Mouse (Mus musculus) lung, adult 2 months (tissue): ENCODE data around the gene Fpgs. TPM values are rescaled to one million over a fixed set of nuclear protein-coding genes. Genes with fewer than 3 reads are reported as not detected.

Experiments used
- DNase-seq: peaks from one replicate; pipeline ENCODE4 v3.0.0; 2022
- H3K4me1 ChIP-seq: fragments of 200-500 bp; 2 replicates; pipeline ENCODE4 v1.6.1; 2011; ENCODE audit warnings: low read length; ENCODE audit not compliant: control insufficient read depth, insufficient read depth
- H3K4me3 ChIP-seq: fragments of 200-500 bp; replicated peaks from 2 replicates; pipeline ENCODE3; 2011; ENCODE audit warnings: low read depth, mild to moderate bottlenecking, control low read depth, low read length; ENCODE audit errors: extremely low read depth
- CTCF ChIP-seq: fragments of 200-500 bp; IDR thresholded peaks from 2 replicates; pipeline ENCODE4 v1.5.1; 2011; ENCODE audit warnings: mild to moderate bottlenecking, low read length, control low read depth; ENCODE audit not compliant: insufficient read depth
- POLR2A ChIP-seq: fragments of 200-500 bp; IDR thresholded peaks from 2 replicates; pipeline ENCODE4 v1.6.1; 2011; ENCODE audit warnings: low read depth, mild to moderate bottlenecking, control low read depth, low read length, borderline replicate concordance; ENCODE audit errors: extremely low read depth
- WGBS: fragments of 180-500 bp; shearing (Covaris S2); methylation state at CpG from one replicate; pipeline ENCODE4 v1.1.7; 2018; 5-methylcytosine and 5-hydroxymethylcytosine counted together
- polyA plus RNA-seq: library from polyadenylated mRNA; depleted of rRNA; stranded (reverse); fragments of >200 nt; gene quantifications from 2 replicates; pipeline ENCODE4 v1.2.3, GENCODE M21; 2012; rRNA removed

Gene Fpgs
- polyA plus RNA-seq = 42.1 and 42.3 TPM in 2 replicates

DNA sequence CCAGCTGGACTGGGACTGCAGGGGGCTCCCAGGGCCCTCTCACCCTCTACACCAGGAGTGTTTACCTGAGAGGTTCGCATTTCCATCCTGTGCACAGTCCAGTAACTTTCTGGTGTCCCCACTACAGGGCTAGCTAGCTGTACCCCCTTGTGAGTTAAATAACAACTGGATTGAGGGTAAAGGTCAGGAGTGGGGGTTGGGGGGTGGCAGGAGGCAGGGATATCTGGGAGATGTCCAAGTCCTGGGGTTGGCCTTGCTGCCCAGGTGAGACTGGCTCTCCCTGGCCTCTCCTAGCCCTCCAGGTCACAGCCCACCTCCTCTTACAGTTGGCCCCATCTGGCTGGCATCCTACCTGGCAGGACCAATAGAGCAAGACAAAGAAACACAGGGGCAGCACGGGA lies at the start of gene Fpgs:
Fpgs (minus strand) TSS at position 125 of the 401 bp plus-strand sequence.
- no peak for TF ChIP-seq CTCF
- TF ChIP-seq POLR2A = no peak
- Histone ChIP-seq H3K4me3 (no peak within 1 kb of the TSS), H3K4me1 (no peaks in the 10 kb centered on the region)
- WGBS = 64% methylated on average over 2 of the region's 2 CpGs
- no peak for DNase-seq

DNA sequence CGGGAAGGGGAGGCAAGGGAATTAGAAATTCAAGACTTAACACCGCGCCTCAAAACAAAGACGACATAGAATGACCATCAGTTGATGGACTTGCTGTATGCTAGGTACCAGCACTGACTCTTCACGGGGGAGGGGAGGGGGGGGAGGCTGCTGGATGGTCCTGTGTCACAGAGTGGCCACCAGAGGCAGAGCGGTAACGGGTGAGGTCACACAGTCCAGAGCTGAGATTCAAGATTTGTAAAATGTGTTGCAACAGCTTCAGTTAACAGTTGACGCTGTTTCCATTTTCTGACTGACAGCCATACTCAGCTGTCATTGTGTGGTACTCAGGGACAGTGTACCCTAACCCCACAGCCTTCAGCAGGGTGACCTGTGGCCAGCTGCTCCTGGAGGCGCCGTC lies 48.2 kb upstream of the Fpgs start:
- Histone ChIP-seq H3K4me1 (no peaks in the 10 kb centered on the region), H3K4me3 (no peak overlapping the region)
- TF ChIP-seq CTCF (0 out of 2 replicates have a peak, but pooled peaks have one; percentile 7), POLR2A (no peak)
- 65% methylated on average over 10 of the region's 10 CpGs for WGBS
- DNase-seq = no peak

DNA sequence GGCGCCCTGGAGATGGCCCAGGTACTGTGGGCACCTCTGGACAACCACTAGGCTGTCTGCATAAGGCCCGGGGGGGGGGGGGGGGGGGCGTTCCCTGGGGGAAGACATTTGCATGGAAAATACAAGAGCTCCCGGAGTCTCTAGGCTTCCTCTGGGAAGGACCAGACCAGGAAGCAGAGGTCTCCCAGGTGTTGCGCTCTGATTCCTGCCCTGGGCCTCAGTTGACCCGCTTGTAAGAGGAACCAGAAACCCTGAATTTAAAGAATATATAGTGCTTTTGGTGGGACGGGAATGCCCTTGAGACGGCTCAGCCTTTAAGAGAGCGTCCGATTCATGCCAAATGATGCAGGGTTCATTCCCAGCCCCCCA lies 47.7 kb upstream of the Fpgs start:
- TF ChIP-seq CTCF (no peak), POLR2A (no peak)
- Histone ChIP-seq H3K4me3 (peak overlapping the region; percentile 44), H3K4me1 (no peaks in the 10 kb centered on the region)
- 45% methylated on average over 10 of the region's 10 CpGs for WGBS
- DNase-seq = no peak

DNA sequence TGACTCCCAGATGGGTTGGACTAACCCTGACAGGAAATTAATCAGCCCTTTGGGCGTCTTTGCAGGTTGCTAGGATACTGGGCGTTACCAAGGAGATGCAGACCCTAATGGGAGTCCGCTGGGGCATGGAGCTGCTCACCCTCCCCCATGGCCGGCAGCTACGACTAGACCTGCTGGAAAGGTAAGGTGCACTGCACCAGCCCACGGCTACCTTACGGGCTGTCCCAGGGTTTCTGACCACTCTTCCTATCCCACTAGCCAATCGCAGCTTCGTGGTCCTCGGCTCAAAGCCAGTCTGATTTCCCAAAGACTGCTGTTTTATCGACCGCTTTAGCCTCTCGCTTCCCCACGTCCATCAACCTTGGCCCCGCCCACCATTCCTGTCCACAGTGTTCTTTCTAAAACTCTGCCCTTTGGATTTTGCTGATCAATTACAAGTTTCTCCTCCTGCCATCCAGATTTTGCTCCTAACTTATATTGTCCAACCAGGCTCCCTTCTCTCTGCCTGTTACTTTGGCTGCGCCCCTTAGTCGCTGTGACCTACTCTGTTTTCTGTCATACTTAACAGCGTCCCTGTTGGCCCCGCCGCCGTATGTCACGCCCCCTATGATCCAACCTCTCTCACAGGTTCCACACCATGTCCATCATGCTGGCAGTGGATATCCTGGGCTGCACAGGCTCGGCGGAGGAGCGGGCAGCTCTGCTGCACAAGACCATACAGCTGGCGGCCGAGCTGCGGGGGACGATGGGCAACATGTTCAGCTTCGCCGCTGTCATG lies 47.1 kb upstream of the Fpgs start:
- 58% methylated on average over 31 of the region's 31 CpGs for WGBS
- TF ChIP-seq CTCF = no peak
- peak; percentile 48; the same call in 1 of the 2 replicates for TF ChIP-seq POLR2A
- no peaks in the 10 kb centered on the region for H3K4me1 ChIP-seq
- DNase-seq = peak; percentile 79
- H3K4me3 ChIP-seq = peak overlapping the region; percentile 44

DNA sequence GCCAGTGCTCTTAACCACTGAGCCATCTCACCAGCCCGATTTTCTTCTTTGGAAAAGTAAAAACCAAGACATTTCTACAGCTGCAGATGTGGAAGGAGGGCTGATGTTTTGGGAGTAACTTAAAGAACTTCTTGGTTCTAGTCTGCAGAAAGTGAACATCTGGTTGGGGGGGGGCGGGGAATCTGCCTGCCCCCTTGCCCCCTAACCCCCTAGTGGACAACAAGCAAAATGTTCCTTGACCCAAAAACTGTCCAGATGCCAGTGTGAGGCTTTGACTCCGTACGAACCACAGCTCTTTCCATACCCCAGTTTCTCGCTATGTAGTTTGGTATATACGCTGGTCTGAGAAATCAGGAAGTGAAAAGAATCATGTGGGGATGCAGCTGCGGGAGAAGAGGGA lies 46.3 kb upstream of the Fpgs start:
- Histone ChIP-seq H3K4me3 (no peak overlapping the region), H3K4me1 (no peaks in the 10 kb centered on the region)
- WGBS = 74% methylated on average over 7 of the region's 7 CpGs
- DNase-seq = no peak
- no peak for TF ChIP-seq CTCF
- no peak for TF ChIP-seq POLR2A

DNA sequence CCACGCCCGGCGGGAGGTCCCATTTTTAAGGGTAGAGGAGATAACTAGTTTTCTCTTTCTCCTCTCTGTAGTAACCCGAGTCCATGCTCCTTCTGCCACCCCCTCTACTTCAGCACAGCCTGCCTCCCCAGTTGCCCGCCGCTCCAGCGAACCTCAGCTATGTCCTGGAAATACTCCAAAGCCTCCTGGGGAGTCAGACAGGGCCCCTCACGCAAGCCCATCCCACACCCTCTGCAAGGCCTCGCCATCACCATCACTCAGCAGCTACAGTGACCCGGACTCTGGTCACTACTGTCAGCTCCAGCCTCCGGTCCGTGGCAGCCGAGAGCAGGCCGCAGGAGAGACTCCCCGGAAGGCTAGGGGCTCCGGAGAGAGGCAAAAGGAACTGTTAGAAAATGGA lies 45.1 kb upstream of the Fpgs start:
- WGBS = 85% methylated on average over 16 of the region's 16 CpGs
- Histone ChIP-seq H3K4me3 (no peak overlapping the region), H3K4me1 (0 out of 2 replicates have a peak, but pooled peaks cover 2% of the 10 kb centered on the region)
- TF ChIP-seq POLR2A (no peak), CTCF (no peak)
- no peak for DNase-seq

DNA sequence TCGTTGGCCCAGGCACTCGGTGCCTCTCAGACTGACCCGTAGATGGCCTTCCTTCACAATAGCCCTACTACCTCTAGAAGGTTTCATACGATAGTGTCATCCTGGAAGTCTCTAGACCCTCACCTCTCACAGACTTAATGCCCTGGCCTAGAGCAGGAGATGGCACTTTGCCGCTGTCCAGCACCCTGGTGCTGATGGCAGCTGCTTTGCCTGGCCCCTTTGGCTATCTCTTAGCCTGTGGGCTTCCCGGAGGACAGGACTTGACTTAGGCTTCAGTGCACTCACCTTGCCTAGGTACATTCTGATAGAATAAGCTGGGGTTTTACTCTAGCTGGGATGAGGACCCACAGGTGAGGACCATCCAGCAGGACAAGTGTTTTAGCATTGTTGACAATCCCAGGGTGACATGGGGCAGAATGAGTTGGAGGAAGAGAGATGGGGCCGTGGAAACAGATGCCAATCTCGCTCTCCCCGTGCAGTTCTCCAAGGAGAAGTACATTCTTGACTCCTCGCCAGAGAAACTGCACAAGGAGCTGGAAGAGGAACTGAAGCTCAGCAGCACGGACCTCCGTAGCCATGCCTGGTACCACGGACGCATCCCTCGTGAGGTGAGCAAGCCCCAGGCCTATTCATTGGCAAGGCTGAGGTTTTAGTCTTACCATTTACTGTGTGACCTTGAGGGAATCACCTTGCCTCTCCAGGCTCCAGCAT lies 40.5 kb upstream of the Fpgs start:
- no peak overlapping the region for H3K4me3 ChIP-seq
- no peak for TF ChIP-seq CTCF
- no peak for TF ChIP-seq POLR2A
- 53% methylated on average over 15 of the region's 15 CpGs for WGBS

DNA sequence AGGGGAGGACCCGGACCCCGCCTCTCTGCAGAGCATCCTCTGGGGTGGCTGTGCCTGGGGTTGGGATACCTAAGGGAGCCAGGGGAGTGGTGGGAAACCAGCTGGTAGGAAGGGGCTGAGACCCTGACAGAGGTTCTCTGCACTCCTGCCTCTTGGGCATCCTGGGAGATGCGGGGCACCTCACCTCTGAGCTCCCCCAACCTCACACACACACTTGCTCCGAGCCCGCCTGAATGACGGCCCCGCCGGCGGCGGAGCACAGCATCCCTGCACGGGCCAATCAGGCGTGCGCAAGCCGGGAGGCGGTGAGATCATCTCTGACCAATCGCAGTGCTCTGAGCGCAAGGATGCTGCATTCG lies 38.2 kb upstream of the Fpgs start:
- 48% methylated on average over 18 of the region's 18 CpGs for WGBS
- Histone ChIP-seq H3K4me3 (no peak overlapping the region), H3K4me1 (peaks cover 14% of the 10 kb centered on the region)
- DNase-seq = no peak
- TF ChIP-seq CTCF (no peak), POLR2A (no peak)

More for the DNA sequence above, 40.5 kb upstream of the Fpgs start:
- DNase-seq = no peak
- H3K4me1 ChIP-seq = peaks cover 11% of the 10 kb centered on the region

DNA sequence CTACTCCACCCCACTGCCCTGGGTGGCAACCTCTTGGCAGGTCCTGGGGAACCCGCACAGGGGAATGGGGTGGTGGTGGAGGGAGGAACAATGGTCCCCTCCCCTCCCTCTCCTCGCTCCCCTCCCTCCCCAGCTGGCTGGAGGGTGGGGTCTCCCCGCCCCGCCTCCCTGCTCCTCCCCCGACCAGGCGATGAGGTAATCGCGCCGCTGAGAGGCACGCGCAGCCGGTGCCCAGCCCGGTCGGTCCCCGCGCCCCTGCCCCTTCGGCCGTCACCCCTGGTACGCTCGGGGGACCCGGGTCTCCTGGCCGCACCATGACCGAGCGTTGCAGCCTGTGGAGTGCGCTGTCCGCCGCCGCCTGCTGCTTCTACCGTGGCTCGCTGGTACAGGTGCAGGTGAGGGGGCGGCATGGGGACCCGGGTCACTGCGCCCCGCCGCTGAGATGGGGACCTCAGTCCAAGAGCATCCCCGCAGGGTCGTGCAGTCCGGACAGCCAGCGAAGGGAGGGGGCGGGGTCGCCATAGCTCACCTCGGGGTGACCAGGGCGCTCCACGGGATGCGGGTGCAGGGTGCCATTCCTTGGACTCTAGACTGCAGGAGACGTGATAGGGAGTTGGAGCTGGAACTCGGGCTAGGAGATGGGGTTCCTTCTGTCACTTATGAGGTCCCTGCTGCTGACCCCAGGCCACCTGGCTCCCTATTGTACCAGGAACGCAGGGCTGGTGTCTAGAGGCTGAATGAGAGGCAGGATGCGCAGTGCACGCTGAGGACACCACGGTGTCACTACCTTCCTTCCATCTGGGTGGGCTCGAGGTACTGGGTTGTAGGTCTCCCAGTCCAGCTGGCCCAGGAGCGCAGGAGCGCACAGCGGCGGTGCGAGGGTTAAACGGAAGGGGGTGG lies 37.6 kb upstream of the Fpgs start:
- 25% methylated on average over 53 of the region's 58 CpGs for WGBS
- Histone ChIP-seq H3K4me3 (peak overlapping the region; percentile 30), H3K4me1 (peaks cover 16% of the 10 kb centered on the region)
- no peak for DNase-seq
- TF ChIP-seq CTCF = no peak
- no peak for TF ChIP-seq POLR2A

DNA sequence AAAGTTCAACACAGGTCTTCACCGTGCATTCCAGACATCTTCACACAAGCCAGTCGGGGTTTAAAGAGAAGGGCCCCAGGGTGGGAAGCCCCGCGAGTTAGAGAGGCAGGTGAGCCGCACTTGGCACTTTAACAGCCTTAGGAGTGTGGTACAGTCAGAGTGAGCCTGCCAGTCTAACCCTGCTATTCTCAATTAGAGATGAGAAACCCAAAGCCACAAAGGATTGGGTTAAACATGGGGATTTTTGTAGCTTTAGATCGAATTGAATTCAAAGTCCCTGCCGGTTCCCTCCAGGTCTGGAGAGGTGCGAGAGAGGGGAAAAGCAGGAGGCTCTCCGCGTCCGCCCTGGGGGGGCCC lies 36.9 kb upstream of the Fpgs start, which contains the start of gene 6330409D20Rik:
6330409D20Rik (minus strand) TSS at position 101 of the 357 bp plus-strand sequence.
- Histone ChIP-seq H3K4me3 (peak within 1 kb of the TSS; percentile 30), H3K4me1 (peaks cover 20% of the 10 kb centered on the region)
- TF ChIP-seq POLR2A (no peak), CTCF (no peak)
- 23% methylated on average over 11 of the region's 11 CpGs for WGBS
- DNase-seq = no peak
